Mouse (Mus musculus) heart, embryonic 16.5 days (tissue): ENCODE measurements around the gene Lpcat4. TPM values are rescaled to one million over a fixed set of nuclear protein-coding genes. Genes with fewer than 3 reads are reported as not detected.

Source experiments
- ATAC-seq: fragments of 200-750 bp; cut with Nextera tagmentation; replicated peaks from 2 replicates; pipeline ENCODE4 v1.8.0; 2017; ENCODE audit warnings: moderate number of reproducible peaks; ENCODE audit not compliant: insufficient read depth, low FRiP score; ENCODE audit errors: extremely low read depth
- H3K27ac ChIP-seq: fragments of 300-500 bp; sonication (generic); 2 replicates; pipeline ENCODE4 v1.5.1; 2014; ENCODE audit warnings: mild to moderate bottlenecking, low read length, control low read depth, moderate library complexity
- H3K27me3 ChIP-seq: fragments of 300-500 bp; sonication (generic); 2 replicates; pipeline ENCODE4 v1.6.1; 2014; ENCODE audit warnings: low read length, mixed read lengths; ENCODE audit not compliant: control insufficient read depth, insufficient read depth
- H3K36me3 ChIP-seq: fragments of 300-500 bp; sonication (generic); 2 replicates; pipeline ENCODE4 v1.6.1; 2014; ENCODE audit not compliant: control insufficient read depth, insufficient read depth
- H3K4me1 ChIP-seq: fragments of 300-500 bp; sonication (generic); 2 replicates; pipeline ENCODE4 v1.6.1; 2014; ENCODE audit warnings: low read length, mixed read lengths; ENCODE audit not compliant: control insufficient read depth, insufficient read depth
- H3K4me2 ChIP-seq: fragments of 300-500 bp; sonication (generic); 2 replicates; pipeline ENCODE4 v1.6.1; 2014; ENCODE audit warnings: low read depth, mild to moderate bottlenecking, control low read depth, low read length
- H3K4me3 ChIP-seq: fragments of 300-500 bp; sonication (generic); 2 replicates; pipeline ENCODE4 v1.5.1; 2014; ENCODE audit warnings: mild to moderate bottlenecking, control low read depth, low read length
- H3K9ac ChIP-seq: fragments of 300-500 bp; sonication (generic); 2 replicates; pipeline ENCODE4 v1.6.1; 2014; ENCODE audit warnings: low read length, control low read depth
- H3K9me3 ChIP-seq: fragments of 300-500 bp; sonication (generic); replicated peaks from 2 replicates; pipeline ENCODE4 v1.6.1; 2016; ENCODE audit warnings: low read length; ENCODE audit not compliant: control insufficient read depth
- WGBS: fragments of 180-500 bp; shearing (Covaris S2); extraction: QIAGEN DNeasy Blood & Tissue Kit; methylation state at CpG from one replicate; pipeline ENCODE4 v1.1.7; 2014; 5-methylcytosine and 5-hydroxymethylcytosine counted together
- polyA plus RNA-seq: library from polyadenylated mRNA; unstranded; fragments of >200 nt; fragmentation: Nextera tagmentation; extraction: Ambion mirVana; gene quantifications from 2 replicates; pipeline ENCODE4 v1.2.1, GENCODE M21; 2015

Lpcat4 gene
- polyA plus RNA-seq, 1 experiment from 2014 or later = 11.3 TPM

DNA sequence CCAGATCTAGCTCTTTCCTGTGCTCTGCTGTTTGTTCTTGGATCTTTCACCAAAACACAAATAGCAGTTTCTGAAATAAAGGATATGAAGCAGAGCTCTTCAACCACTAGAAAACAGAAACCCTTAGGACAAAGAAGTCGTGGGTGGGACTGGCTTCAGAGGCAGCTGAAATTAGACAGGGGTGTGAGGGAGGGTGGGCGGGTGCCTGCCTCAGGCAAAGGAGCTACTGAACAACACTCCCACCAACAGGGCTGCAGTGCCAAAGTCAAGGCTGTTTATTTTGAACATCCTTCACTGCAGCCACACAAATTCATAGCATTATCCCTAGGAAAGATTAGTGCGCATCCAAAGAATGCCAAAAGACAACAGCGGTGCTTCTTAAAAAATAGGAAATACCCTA is 14.9 kb upstream of the Lpcat4 start:
- no peak overlapping the region for H3K27ac ChIP-seq
- no peak overlapping the region for H3K4me2 ChIP-seq
- WGBS = 61% methylated on average over 4 of the region's 4 CpGs
- no peaks in the 10 kb centered on the region for H3K9me3 ChIP-seq
- H3K4me3 ChIP-seq = no peak overlapping the region
- no peak for ATAC-seq
- H3K9ac ChIP-seq = no peak overlapping the region
- H3K36me3 ChIP-seq = no peaks in the 10 kb centered on the region
- H3K4me1 ChIP-seq = no peaks in the 10 kb centered on the region
- H3K27me3 ChIP-seq = no peaks in the 10 kb centered on the region

DNA sequence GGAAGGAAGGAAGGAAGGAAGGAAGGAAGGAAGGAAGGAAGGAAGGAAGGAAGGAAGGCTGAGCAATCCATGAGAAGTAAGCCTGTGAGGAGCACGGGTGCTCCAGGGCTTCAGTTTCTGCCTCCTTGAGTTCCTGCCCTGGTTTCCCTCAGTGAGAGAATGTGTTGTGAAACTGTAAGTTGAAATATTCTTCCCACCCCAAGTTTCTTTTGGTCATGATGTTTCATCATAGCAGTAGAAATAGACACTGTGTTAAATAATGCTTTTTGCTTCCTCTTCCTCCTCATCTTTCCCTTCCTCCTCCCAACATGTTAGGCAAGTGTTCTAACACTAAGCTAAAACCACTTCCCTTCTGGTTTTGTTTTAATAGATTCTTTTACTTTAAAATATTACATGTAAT is 6.6 kb upstream of the Lpcat4 start:
- Histone ChIP-seq H3K4me3 (no peak overlapping the region), H3K27ac (no peak overlapping the region)
- WGBS = 63% methylated on average over 1 of the region's 1 CpGs

DNA sequence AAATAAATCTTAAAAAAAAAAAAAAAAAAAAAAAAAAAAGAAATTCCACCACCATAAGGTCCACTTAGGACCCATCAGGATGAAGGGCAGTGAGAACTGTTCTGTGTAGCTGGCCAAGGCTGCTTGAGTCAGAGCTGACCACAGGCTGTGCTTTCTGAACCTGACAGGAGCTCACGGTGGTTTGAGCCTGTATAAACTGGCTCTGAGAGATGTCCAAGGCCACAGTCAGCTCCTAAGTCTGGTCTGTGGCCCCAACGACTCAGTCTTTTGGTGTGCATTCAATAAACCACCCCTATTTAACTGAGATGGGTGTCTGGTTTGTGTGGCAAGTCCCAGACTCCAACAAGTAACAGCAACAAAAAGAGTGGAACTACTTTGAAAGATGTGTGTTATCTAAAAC is 2.6 kb upstream of the Lpcat4 start:
- H3K9ac ChIP-seq = no peak overlapping the region
- H3K4me2 ChIP-seq = no peak overlapping the region
- WGBS = 80% methylated on average over 2 of the region's 2 CpGs
- H3K36me3 ChIP-seq = no peaks in the 10 kb centered on the region
- peaks cover 15% of the 10 kb centered on the region for H3K4me1 ChIP-seq
- no peaks in the 10 kb centered on the region for H3K27me3 ChIP-seq
- ATAC-seq = no peak
- H3K27ac ChIP-seq = no peak overlapping the region
- H3K4me3 ChIP-seq = no peak overlapping the region
- no peaks in the 10 kb centered on the region for H3K9me3 ChIP-seq

More for the DNA sequence above, 6.6 kb upstream of the Lpcat4 start:
- Histone ChIP-seq H3K4me1 (no peaks in the 10 kb centered on the region), H3K36me3 (no peaks in the 10 kb centered on the region), H3K27me3 (no peaks in the 10 kb centered on the region), H3K4me2 (no peak overlapping the region), H3K9ac (no peak overlapping the region), H3K9me3 (no peaks in the 10 kb centered on the region)
- no peak for ATAC-seq

DNA sequence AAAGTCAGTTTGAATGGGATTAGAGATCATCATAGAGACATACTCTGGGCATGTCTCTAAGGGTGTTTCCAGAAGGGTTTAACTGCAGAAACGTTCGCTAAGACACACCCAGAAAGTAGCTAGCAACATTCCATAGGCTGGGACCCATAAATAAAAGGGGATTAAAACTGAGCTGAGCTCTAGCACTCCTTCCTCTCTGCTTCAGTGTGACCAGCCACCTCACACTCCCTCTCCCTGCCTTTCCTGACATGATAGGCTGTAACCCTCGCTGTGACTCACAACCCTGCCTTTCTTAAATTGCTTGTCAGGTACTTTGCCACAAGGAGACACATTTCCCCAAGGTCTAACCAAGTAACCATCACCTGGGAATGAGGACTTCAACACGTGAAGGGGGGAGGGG is 1.3 kb upstream of the Lpcat4 start:
- Histone ChIP-seq H3K9ac (no peak overlapping the region), H3K4me3 (no peak overlapping the region), H3K36me3 (no peaks in the 10 kb centered on the region), H3K4me2 (no peak overlapping the region; the same call in 1 of the 2 replicates), H3K27me3 (no peaks in the 10 kb centered on the region), H3K9me3 (no peaks in the 10 kb centered on the region), H3K27ac (no peak overlapping the region), H3K4me1 (peaks cover 15% of the 10 kb centered on the region)
- WGBS = 8% methylated on average over 4 of the region's 4 CpGs
- ATAC-seq = no peak

DNA sequence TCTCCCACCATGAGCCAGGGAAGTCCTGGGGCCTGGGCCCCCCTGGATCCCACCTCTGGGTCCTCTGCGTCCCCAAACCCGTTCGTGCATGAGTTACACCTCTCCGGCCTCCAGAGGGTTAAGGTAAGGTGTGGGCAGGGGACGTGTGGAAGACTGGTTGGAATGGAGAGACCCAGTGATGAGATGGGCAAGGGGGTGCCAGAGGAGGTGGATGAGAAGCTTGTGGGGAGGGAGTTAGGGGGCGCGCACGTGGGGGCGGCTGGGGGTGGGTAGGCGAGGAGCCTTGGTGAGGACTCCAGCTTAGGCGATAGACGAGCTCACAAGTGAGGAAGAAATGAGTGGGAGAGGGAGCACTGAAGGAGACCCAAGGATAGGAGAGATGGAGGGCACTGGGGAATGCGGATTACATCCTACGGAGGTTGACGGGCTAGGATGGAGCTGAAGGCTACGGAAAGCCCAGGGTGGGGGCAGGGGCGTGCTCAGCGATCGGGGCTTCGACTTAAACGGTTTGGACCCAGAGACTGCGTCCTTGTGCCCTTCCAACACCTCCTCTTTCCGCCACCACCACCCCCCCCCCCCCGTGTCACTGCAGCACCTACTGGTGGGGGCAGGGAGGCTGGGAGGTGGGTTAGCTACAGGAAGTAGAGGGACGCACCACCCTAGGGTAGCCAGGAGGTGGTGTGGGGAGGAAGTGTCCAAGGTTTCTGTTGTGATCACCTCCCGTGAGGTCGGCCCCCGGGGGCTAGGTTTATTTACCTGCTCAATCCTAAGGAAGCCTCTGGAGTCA is 860 bp downstream of the Lpcat4 start:
- Histone ChIP-seq H3K4me3 (peak overlapping the region; percentile 85), H3K36me3 (no peaks in the 10 kb centered on the region), H3K9me3 (no peaks in the 10 kb centered on the region), H3K27ac (peak overlapping the region; percentile 84; the same call in 1 of the 2 replicates), H3K27me3 (no peaks in the 10 kb centered on the region), H3K4me1 (peaks cover 15% of the 10 kb centered on the region), H3K4me2 (peak overlapping the region; percentile 99), H3K9ac (peak overlapping the region; percentile 85)
- ATAC-seq = peak; percentile 34; the same call in 1 of the 2 replicates
- 1% methylated on average over 23 of the region's 28 CpGs for WGBS

DNA sequence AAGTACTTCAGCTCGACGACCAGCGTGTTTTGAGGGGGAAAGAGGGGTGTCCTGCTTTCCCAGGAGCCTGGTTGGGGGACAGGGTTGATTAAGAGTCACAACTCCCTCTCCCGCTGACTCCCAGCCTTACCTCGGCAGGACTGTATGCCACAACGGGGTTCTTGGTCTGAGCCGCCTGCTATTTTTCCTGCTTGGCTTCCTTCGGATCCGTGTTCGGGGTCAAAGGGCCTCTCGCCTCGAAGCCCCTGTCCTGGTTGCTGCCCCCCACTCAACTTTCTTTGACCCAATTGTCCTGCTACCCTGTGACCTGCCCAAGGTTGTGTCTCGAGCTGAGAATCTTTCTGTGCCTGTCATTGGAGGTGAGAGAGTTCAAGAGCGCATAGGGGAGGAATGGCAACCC is 2.5 kb downstream of the Lpcat4 start:
- Histone ChIP-seq H3K36me3 (0 out of 2 replicates have a peak, but pooled peaks cover 3% of the 10 kb centered on the region), H3K9ac (no peak overlapping the region), H3K4me3 (no peak overlapping the region), H3K4me2 (no peak overlapping the region), H3K9me3 (no peaks in the 10 kb centered on the region), H3K27me3 (no peaks in the 10 kb centered on the region), H3K4me1 (peaks cover 15% of the 10 kb centered on the region), H3K27ac (no peak overlapping the region)
- ATAC-seq = no peak
- 75% methylated on average over 14 of the region's 14 CpGs for whole genome bisulfite sequencing

DNA sequence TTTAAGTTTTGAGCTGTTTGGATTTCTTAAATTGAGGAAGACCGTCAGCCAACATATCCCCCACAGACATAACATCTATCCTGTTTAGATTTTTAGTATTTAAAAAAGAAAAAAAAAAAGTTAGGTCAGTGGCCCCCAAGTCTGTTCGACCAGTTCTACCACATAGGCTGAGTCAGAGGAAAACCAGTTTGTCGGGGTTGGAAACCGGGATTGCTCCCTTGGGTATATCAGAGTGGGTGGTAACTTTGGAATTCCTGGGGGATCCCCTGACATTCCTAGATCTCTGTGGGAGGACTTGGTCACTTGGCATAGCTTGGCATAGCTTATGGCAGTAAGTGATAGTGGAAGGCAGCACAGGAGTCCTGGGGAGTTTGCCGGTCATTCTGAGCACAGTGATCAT is 6.0 kb downstream of the Lpcat4 start:
- no peak overlapping the region for H3K4me2 ChIP-seq
- peaks cover 7% of the 10 kb centered on the region for H3K4me1 ChIP-seq
- 0 out of 2 replicates have a peak, but pooled peaks cover 3% of the 10 kb centered on the region for H3K36me3 ChIP-seq
- H3K9ac ChIP-seq = no peak overlapping the region
- no peaks in the 10 kb centered on the region for H3K9me3 ChIP-seq
- no peak overlapping the region for H3K4me3 ChIP-seq
- H3K27me3 ChIP-seq = no peaks in the 10 kb centered on the region
- H3K27ac ChIP-seq = no peak overlapping the region
- no peak for ATAC-seq
- WGBS = 81% methylated on average over 5 of the region's 5 CpGs

DNA sequence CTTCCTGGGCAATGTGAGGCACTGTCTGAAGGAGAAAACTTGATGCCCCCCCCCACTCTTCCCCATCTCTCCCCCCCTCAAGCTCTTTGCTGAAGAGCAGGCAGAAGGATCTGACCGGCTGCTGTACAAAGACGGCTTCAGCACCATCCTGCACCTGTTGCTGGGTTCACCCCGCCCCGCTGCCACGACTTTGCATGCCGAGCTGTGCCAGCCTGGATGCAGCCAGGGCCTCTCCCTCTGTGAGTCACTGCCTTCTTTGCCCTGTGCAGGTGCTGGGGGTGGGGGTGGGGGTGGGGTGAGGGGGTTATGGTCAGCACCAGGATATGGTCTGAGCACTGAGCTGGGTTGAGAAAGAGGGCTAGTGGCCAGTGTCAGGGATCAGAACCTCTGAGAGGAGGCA is 6.9 kb downstream of the Lpcat4 start:
- no peak for ATAC-seq

DNA sequence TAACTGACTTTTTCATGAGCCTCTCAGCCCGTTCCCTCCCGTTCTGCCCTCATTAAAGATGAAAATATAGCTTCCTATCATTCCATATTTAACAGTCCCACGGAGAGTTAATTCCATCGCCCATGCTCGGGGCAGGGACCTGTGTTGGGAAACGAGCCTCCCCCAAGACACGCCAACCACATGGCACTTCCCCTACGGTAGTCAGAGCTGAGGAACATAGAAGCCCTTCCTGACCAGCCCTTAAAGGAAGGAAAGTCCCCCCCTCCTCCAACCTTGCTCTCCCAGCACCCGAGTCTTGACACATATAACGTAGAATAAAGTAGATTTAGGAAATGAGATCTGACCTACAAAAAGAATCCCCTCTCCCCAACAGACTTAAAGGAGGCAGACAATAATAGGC is 8.1 kb downstream of the Lpcat4 start:
- Histone ChIP-seq H3K4me2 (no peak overlapping the region), H3K9ac (no peak overlapping the region), H3K4me3 (no peak overlapping the region), H3K36me3 (0 out of 2 replicates have a peak, but pooled peaks cover 3% of the 10 kb centered on the region), H3K9me3 (no peaks in the 10 kb centered on the region), H3K27ac (no peak overlapping the region), H3K4me1 (no peaks in the 10 kb centered on the region), H3K27me3 (no peaks in the 10 kb centered on the region)
- WGBS = 80% methylated on average over 10 of the region's 10 CpGs
- no peak for ATAC-seq

More for the DNA sequence above, 6.9 kb downstream of the Lpcat4 start:
- Histone ChIP-seq H3K4me1 (no peaks in the 10 kb centered on the region), H3K4me2 (no peak overlapping the region), H3K4me3 (no peak overlapping the region), H3K27me3 (no peaks in the 10 kb centered on the region), H3K9ac (no peak overlapping the region), H3K36me3 (0 out of 2 replicates have a peak, but pooled peaks cover 3% of the 10 kb centered on the region), H3K9me3 (no peaks in the 10 kb centered on the region), H3K27ac (no peak overlapping the region)
- WGBS = 93% methylated on average over 6 of the region's 6 CpGs
